Mouse (Mus musculus) gastrocnemius, adult 8-10 months (tissue): ENCODE measurements around the gene Nufip1. TPM values are rescaled to one million over a fixed set of nuclear protein-coding genes. Genes with fewer than 3 reads are reported as not detected.
"Not testable (repeated sequence)": the region's sequence is repeated elsewhere in the genome, so short reads cannot be mapped to it uniquely, and the experiment has no call there.

ENCODE experiments used
- DNase-seq, 2 experiments: peaks; one replicate each; pipeline ENCODE4 v3.0.0; 2022; ENCODE audit warnings: low spot score in 2 of 2
- total RNA-seq, 4 experiments: library from RNA; stranded (reverse); gene quantifications; 2 replicates each; pipeline ENCODE4 v1.2.4; 2022

Gene Nufip1
- total RNA-seq, 4 experiments from 2014 or later, result 3.3 to 4.2 (median 3.7) TPM

- DNase-seq, result no peak
Measured at GRCm38 (mm10) chr14:76145248-76145647, 34.6 kb downstream of the Nufip1 start.

- DNase-seq, result no peak
Measured at GRCm38 (mm10) chr14:76145868-76146267, 35.2 kb downstream of the Nufip1 start.

GRCm38 (mm10) chr14:76147061-76147460, 36.4 kb downstream of the Nufip1 start:
- DNase-seq, result no peak

- no peak for DNase-seq
Measured at GRCm38 (mm10) chr14:76148294-76148693, 37.6 kb downstream of the Nufip1 start.

GRCm38 (mm10) chr14:76149531-76150179, 39.0 kb downstream of the Nufip1 start:
- peak; percentile 82 to 84 for DNase-seq

GRCm38 (mm10) chr14:76150499-76150898, 39.8 kb downstream of the Nufip1 start:
- DNase-seq, result no peak

- no peak for DNase-seq
Measured at GRCm38 (mm10) chr14:76151011-76151410, 40.3 kb downstream of the Nufip1 start.

GRCm38 (mm10) chr14:76151820-76152161, 41.1 kb downstream of the Nufip1 start:
- no peak for DNase-seq

- peak; percentile 90 to 93 for DNase-seq
Measured at GRCm38 (mm10) chr14:76152162-76153002, 41.7 kb downstream of the Nufip1 start.

- no peak for DNase-seq
Measured at GRCm38 (mm10) chr14:76153003-76153675, 42.4 kb downstream of the Nufip1 start.

GRCm38 (mm10) chr14:76153828-76154227, 43.1 kb downstream of the Nufip1 start:
- no peak for DNase-seq

GRCm38 (mm10) chr14:76158192-76158785, 47.6 kb downstream of the Nufip1 start:
- no peak for DNase-seq

GRCm38 (mm10) chr14:76160580-76160979, 49.9 kb downstream of the Nufip1 start:
- DNase-seq, result not testable (repeated sequence)

- no peak for DNase-seq
Measured at GRCm38 (mm10) chr14:76164236-76164635, 53.5 kb downstream of the Nufip1 start.

GRCm38 (mm10) chr14:76164904-76165755, 54.4 kb downstream of the Nufip1 start:
- DNase-seq, result no peak

- DNase-seq, result peak in 1 of 2 experiments; percentile 23
Measured at GRCm38 (mm10) chr14:76169876-76170466, 59.3 kb downstream of the Nufip1 start.

- DNase-seq, result no peak
Measured at GRCm38 (mm10) chr14:76171285-76171684, 60.6 kb downstream of the Nufip1 start.

- DNase-seq, result no peak
Measured at GRCm38 (mm10) chr14:76174328-76174727, 63.6 kb downstream of the Nufip1 start.

- no peak for DNase-seq
Measured at GRCm38 (mm10) chr14:76175808-76176207, 65.1 kb downstream of the Nufip1 start.

- no peak for DNase-seq
Measured at GRCm38 (mm10) chr14:76177230-76177629, 66.5 kb downstream of the Nufip1 start.
